Mouse (Mus musculus): ENCODE results near the gene Avpi1.

DNA sequence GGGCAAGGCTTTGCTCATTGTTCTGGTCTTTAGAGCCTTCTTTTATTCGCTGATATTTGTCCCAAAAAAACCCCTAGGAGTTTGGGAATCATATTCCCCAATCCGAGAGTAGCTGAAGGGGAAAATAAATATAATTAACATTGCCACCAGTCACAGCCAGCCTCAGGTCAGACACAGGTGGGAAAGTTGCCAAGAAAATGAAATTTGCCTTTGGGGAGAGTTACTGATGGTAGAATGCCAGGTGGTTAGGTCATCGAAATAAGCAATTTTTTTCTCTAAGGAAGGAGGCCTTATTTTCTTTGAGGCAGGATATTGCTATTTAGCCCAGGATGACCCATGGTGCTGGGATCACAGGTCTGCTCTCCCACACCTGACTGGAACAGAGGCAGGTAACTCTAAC, 37.9 kb upstream of the Avpi1 start:
- TF ChIP-seq CTCF (IDR thresholded peaks at IDR 0.05; ENCODE audit: low read depth, low read length) (no peak), POLR2A (IDR thresholded peaks at IDR 0.05; ENCODE audit: extremely low read depth, insufficient read depth, low read length) (no peak)

Data from liver, adult 2 months (tissue).